Mouse (Mus musculus): ENCODE measurements at regions not wholly inside any gene's neighbourhood (a gene's known extent, or its start where the extent isn't known, plus 50 kb on each side); places are given as distances from the start of the nearest gene placed in this dataset.

GRCm38 (mm10) chr14:25185959-25186771, 272.8 kb upstream of the Zmiz1 start:
- DNase-seq: peak; percentile 53

GRCm38 (mm10) chr14:25187715-25188114, 271.3 kb upstream of the Zmiz1 start:
- DNase-seq: peak; percentile 71

GRCm38 (mm10) chr14:25189256-25189655, 269.7 kb upstream of the Zmiz1 start:
- DNase-seq: no peak

GRCm38 (mm10) chr14:25190680-25191270, 268.2 kb upstream of the Zmiz1 start:
- no peak for DNase-seq

GRCm38 (mm10) chr14:25196820-25197219, 262.2 kb upstream of the Zmiz1 start:
- DNase-seq: no peak

GRCm38 (mm10) chr14:25199900-25200299, 259.1 kb upstream of the Zmiz1 start:
- no peak for DNase-seq

- no peak for DNase-seq
Measured at GRCm38 (mm10) chr14:25200656-25201179, 258.3 kb upstream of the Zmiz1 start.

GRCm38 (mm10) chr14:25202312-25202711, 256.7 kb upstream of the Zmiz1 start:
- DNase-seq: no peak

GRCm38 (mm10) chr14:25204091-25204490, 254.9 kb upstream of the Zmiz1 start:
- DNase-seq: no peak

- DNase-seq: no peak
Measured at GRCm38 (mm10) chr14:25206855-25207254, 252.1 kb upstream of the Zmiz1 start.

GRCm38 (mm10) chr14:25207422-25207821, 251.6 kb upstream of the Zmiz1 start:
- no peak for DNase-seq

- DNase-seq: no peak
Measured at GRCm38 (mm10) chr14:25208221-25209056, 250.5 kb upstream of the Zmiz1 start.

GRCm38 (mm10) chr14:25213056-25213455, 245.9 kb upstream of the Zmiz1 start:
- no peak for DNase-seq

GRCm38 (mm10) chr14:25223091-25223490, 235.9 kb upstream of the Zmiz1 start:
- DNase-seq: no peak

GRCm38 (mm10) chr14:25225214-25225613, 233.8 kb upstream of the Zmiz1 start:
- no peak for DNase-seq

GRCm38 (mm10) chr14:25226155-25226839, 232.7 kb upstream of the Zmiz1 start:
- DNase-seq: peak; percentile 89

GRCm38 (mm10) chr14:25226840-25227506, 232.0 kb upstream of the Zmiz1 start:
- no peak for DNase-seq

GRCm38 (mm10) chr14:25228321-25229047, 230.5 kb upstream of the Zmiz1 start:
- no peak for DNase-seq

GRCm38 (mm10) chr14:25229569-25229968, 229.4 kb upstream of the Zmiz1 start:
- no peak for DNase-seq

- no peak for DNase-seq
Measured at GRCm38 (mm10) chr14:25231881-25232280, 227.1 kb upstream of the Zmiz1 start.

GRCm38 (mm10) chr14:25236421-25236973, 222.5 kb upstream of the Zmiz1 start:
- DNase-seq: peak; percentile 54
